Comparison of ENCODE assay signal across 24 mouse cellular contexts in genomic region chr2:18979046-18979445, GRCm38 (mm10). TPM values are rescaled to one million over a fixed set of nuclear protein-coding genes. Genes with fewer than 3 reads are reported as not detected.
"Had no signal": no experiment of that assay in that cellular context is flagged by ENCODE, and none has a peak within 500 bp of the region (broad histone marks: within the 10 kb centered on the region; RNA-seq: fewer than 3 reads in every experiment).

No protein-coding gene starts in this region.

- ATAC-seq: hindbrain, embryonic 16.5 days; inflammation-experienced regulatory T-cells, adult 6 months; intestine, embryonic 15.5 days; intestine, postnatal 0 days had no signal

- DNase-seq: gastrocnemius, postnatal 14 days; heart, adult 2 months; heart, postnatal 10 days; heart, postnatal 4 days; kidney, adult 18-20 months; kidney, adult 8-10 months; kidney, postnatal 10 days; kidney, postnatal 25 days; kidney, postnatal 4 days; liver; liver, embryonic 13.5 days had no signal

- H3K9me3 ChIP-seq: heart, embryonic 10.5 days; heart, embryonic 12.5 days; hindbrain, embryonic 10.5 days; hindbrain, embryonic 12.5 days; intestine, embryonic 15.5 days; limb, embryonic 10.5 days; limb, embryonic 12.5 days; liver, embryonic 13.5 days had no signal

- H3K4me3 ChIP-seq: heart, adult 2 months; heart, embryonic 10.5 days; heart, embryonic 12.5 days; hindbrain, embryonic 10.5 days; hindbrain, embryonic 12.5 days; intestine, embryonic 15.5 days; layer of hippocampus, adult 2 months; limb, embryonic 10.5 days; limb, embryonic 12.5 days; liver, embryonic 13.5 days had no signal

- H3K27ac ChIP-seq: heart, adult 2 months; heart, embryonic 10.5 days; hindbrain, embryonic 10.5 days; hindbrain, embryonic 12.5 days; hindbrain, embryonic 14.5 days; intestine, embryonic 15.5 days; layer of hippocampus, adult 2 months; limb, embryonic 10.5 days; limb, embryonic 12.5 days; liver, embryonic 13.5 days had no signal

- H3K4me1 ChIP-seq: intestine, embryonic 15.5 days had no signal

- H3K36me3 ChIP-seq: heart, embryonic 10.5 days; hindbrain, embryonic 10.5 days; hindbrain, embryonic 12.5 days; intestine, embryonic 15.5 days; limb, embryonic 10.5 days; limb, embryonic 12.5 days had no signal

- H3K27me3 ChIP-seq: heart, embryonic 12.5 days; hindbrain, embryonic 12.5 days; intestine, embryonic 15.5 days; limb, embryonic 12.5 days; liver, embryonic 13.5 days had no signal

- H3K9ac ChIP-seq: heart, embryonic 12.5 days; hindbrain, embryonic 12.5 days; hindbrain, embryonic 14.5 days; intestine, embryonic 15.5 days; limb, embryonic 12.5 days; liver, embryonic 13.5 days had no signal

RNA-seq across cellular contexts. Expression of gene 4930426L09Rik, which starts 19.1 kb away (rescaled TPM):
- total RNA-seq: gastrocnemius, adult 8-10 months; heart, adult 2 months had no signal
